Mouse (Mus musculus) urinary bladder, postnatal 0 days (tissue): Measurements from ENCODE around the gene Ap3b1. TPM values are rescaled to one million over a fixed set of nuclear protein-coding genes. Genes with fewer than 3 reads are reported as not detected.

ENCODE experiments used
- microRNA-seq: library from miRNA; unstranded; fragments of <30 nt; microRNA quantifications from one replicate; pipeline ENCODE4, GENCODE M21; 2016
- polyA plus RNA-seq: library from polyadenylated mRNA; unstranded; fragments of >200 nt; fragmentation: Nextera tagmentation; extraction: Ambion mirVana; gene quantifications from 2 replicates; pipeline ENCODE4 v1.2.1, GENCODE M21; 2015

Ap3b1 gene
- 27.2 and 31.1 TPM in 2 replicates for polyA plus RNA-seq

DNA sequence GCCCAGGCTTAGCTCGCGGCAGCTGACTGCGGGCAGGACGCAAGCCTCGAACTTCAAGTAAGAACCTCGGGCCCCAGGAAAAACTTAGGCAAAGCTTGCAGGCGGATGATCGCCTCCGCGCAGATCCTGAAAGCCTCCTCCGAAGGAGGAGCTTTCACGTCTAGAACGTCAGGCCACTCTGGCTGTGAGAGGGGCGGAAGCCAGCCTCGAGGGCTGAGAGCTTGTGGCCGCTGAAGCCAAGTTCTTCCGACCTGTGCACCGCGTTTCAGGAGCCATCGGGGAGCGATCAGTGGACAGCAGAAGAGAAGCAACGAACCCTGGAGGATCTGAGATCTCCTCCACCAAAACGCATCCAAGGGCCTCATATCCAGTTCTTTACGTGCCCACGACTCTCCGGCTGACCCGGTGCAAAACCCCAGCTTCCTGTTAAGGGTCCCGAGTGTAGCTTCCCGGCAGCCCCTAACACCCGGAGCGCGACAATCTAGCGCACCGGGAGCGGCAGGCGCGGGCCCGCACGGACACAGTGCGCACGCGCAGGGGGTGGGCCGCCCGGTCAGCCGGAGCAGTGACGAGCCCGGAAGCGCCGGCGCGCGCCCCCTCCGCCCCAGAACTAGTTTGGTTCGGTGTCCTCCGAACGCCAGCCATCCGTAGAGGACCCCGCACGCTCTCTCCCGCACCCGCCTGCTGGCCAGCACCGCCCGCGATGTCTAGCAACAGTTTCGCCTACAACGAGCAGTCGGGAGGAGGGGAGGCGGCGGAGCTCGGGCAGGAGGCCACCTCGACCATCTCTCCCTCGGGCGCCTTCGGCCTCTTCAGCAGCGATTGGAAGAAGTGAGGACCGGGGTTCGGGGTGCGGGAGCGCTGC, at the start of gene Ap3b1:
Ap3b1 (plus strand) TSS at position 560 of the 865 bp plus-strand sequence.

Small RNA genes lying within 50 kb of the gene (microRNA-seq; reads per million reads assigned to microRNA genes)
- not detected for gene Gm25109

Other genes with a start within 250 kb of the Ap3b1 start
- 23.5 and 26.6 TPM in 2 replicates for gene Scamp1, start 73.1 kb upstream of the Ap3b1 start, polyA plus RNA-seq